Mouse (Mus musculus): ENCODE measurements at regions not wholly inside any gene's neighbourhood (a gene's known extent, or its start where the extent isn't known, plus 50 kb on each side); places are given as distances from the start of the nearest gene placed in this dataset.
"Not testable (repeated sequence)": the region's sequence is repeated elsewhere in the genome, so short reads cannot be mapped to it uniquely, and the experiment has no call there.

GRCm38 (mm10) chr4:110094541-110094940, 116.7 kb downstream of the Dmrta2 start:
- H3K4me3 ChIP-seq (ENCODE audit: control insufficient read depth, insufficient read depth, low read length) = no peak overlapping the region
- no peaks in the 10 kb centered on the region for H3K27me3 ChIP-seq (ENCODE audit: control insufficient read depth, insufficient read depth, low read length)
- TF ChIP-seq POLR2A (IDR thresholded peaks at IDR 0.05; ENCODE audit: control insufficient read depth, extremely low read depth, insufficient read depth, low read length, poor library complexity) = no peak
- no peak for TF ChIP-seq CTCF (IDR thresholded peaks at IDR 0.05; ENCODE audit: borderline replicate concordance, control insufficient read depth, extremely low read depth, insufficient read depth, low read length, poor library complexity)
- no peaks in the 10 kb centered on the region for H3K36me3 ChIP-seq (ENCODE audit: control insufficient read depth, insufficient read depth, low read length)
- no peak for DNase-seq
- no peaks in the 10 kb centered on the region for H3K4me1 ChIP-seq (replicated peaks; ENCODE audit: control insufficient read depth, insufficient read depth, low read length)
- H3K27ac ChIP-seq (ENCODE audit: control insufficient read depth, insufficient read depth, low read length) = no peak overlapping the region
- 86% methylated on average over 1 of the region's 1 CpGs for WGBS

GRCm38 (mm10) chr4:110095760-110096593, 118.1 kb downstream of the Dmrta2 start:
- no peaks in the 10 kb centered on the region for H3K27me3 ChIP-seq (ENCODE audit: control insufficient read depth, insufficient read depth, low read length)
- 85% methylated on average over 11 of the region's 11 CpGs for WGBS
- no peak overlapping the region for H3K27ac ChIP-seq (ENCODE audit: control insufficient read depth, insufficient read depth, low read length)
- H3K36me3 ChIP-seq (ENCODE audit: control insufficient read depth, insufficient read depth, low read length) = no peaks in the 10 kb centered on the region
- TF ChIP-seq CTCF (IDR thresholded peaks at IDR 0.05; ENCODE audit: borderline replicate concordance, control insufficient read depth, extremely low read depth, insufficient read depth, low read length, poor library complexity) (no peak), POLR2A (IDR thresholded peaks at IDR 0.05; ENCODE audit: control insufficient read depth, extremely low read depth, insufficient read depth, low read length, poor library complexity) (no peak)
- H3K4me1 ChIP-seq (replicated peaks; ENCODE audit: control insufficient read depth, insufficient read depth, low read length) = no peaks in the 10 kb centered on the region
- no peak overlapping the region for H3K4me3 ChIP-seq (ENCODE audit: control insufficient read depth, insufficient read depth, low read length)
- DNase-seq = no peak

- DNase-seq; H3K4me3 ChIP-seq (ENCODE audit: control insufficient read depth, insufficient read depth, low read length); H3K4me1 ChIP-seq (replicated peaks; ENCODE audit: control insufficient read depth, insufficient read depth, low read length); H3K27me3 ChIP-seq (ENCODE audit: control insufficient read depth, insufficient read depth, low read length); H3K36me3 ChIP-seq (ENCODE audit: control insufficient read depth, insufficient read depth, low read length); H3K27ac ChIP-seq (ENCODE audit: control insufficient read depth, insufficient read depth, low read length): not testable (repeated sequence)
- 98% methylated on average over 6 of the region's 7 CpGs for WGBS
Observed at GRCm38 (mm10) chr4:110104119-110104518, 126.3 kb downstream of the Dmrta2 start.

GRCm38 (mm10) chr4:110106620-110107243, 128.9 kb downstream of the Dmrta2 start:
- WGBS = 81% methylated on average over 7 of the region's 7 CpGs
- H3K4me3 ChIP-seq (ENCODE audit: control insufficient read depth, insufficient read depth, low read length) = no peak overlapping the region
- no peak overlapping the region for H3K27ac ChIP-seq (ENCODE audit: control insufficient read depth, insufficient read depth, low read length)
- H3K27me3 ChIP-seq (ENCODE audit: control insufficient read depth, insufficient read depth, low read length) = no peaks in the 10 kb centered on the region
- no peak for TF ChIP-seq POLR2A (IDR thresholded peaks at IDR 0.05; ENCODE audit: control insufficient read depth, extremely low read depth, insufficient read depth, low read length, poor library complexity)
- H3K36me3 ChIP-seq (ENCODE audit: control insufficient read depth, insufficient read depth, low read length) = no peaks in the 10 kb centered on the region
- no peak for DNase-seq
- no peaks in the 10 kb centered on the region for H3K4me1 ChIP-seq (replicated peaks; ENCODE audit: control insufficient read depth, insufficient read depth, low read length)

GRCm38 (mm10) chr4:110119438-110119837, 141.6 kb downstream of the Dmrta2 start:
- no peak for TF ChIP-seq CTCF (IDR thresholded peaks at IDR 0.05; ENCODE audit: borderline replicate concordance, control insufficient read depth, extremely low read depth, insufficient read depth, low read length, poor library complexity)
- TF ChIP-seq POLR2A (IDR thresholded peaks at IDR 0.05; ENCODE audit: control insufficient read depth, extremely low read depth, insufficient read depth, low read length, poor library complexity) = no peak
- no peak for DNase-seq

GRCm38 (mm10) chr4:110119874-110120273, 142.0 kb downstream of the Dmrta2 start:
- TF ChIP-seq POLR2A (IDR thresholded peaks at IDR 0.05; ENCODE audit: control insufficient read depth, extremely low read depth, insufficient read depth, low read length, poor library complexity) = no peak

More at GRCm38 (mm10) chr4:110119438-110119837, 141.6 kb downstream of the Dmrta2 start:
- Histone ChIP-seq H3K4me1 (replicated peaks; ENCODE audit: control insufficient read depth, insufficient read depth, low read length) (no peaks in the 10 kb centered on the region), H3K36me3 (ENCODE audit: control insufficient read depth, insufficient read depth, low read length) (no peaks in the 10 kb centered on the region), H3K27me3 (ENCODE audit: control insufficient read depth, insufficient read depth, low read length) (no peaks in the 10 kb centered on the region), H3K27ac (ENCODE audit: control insufficient read depth, insufficient read depth, low read length) (no peak overlapping the region), H3K4me3 (ENCODE audit: control insufficient read depth, insufficient read depth, low read length) (no peak overlapping the region)
- 32% methylated on average over 9 of the region's 9 CpGs for WGBS

GRCm38 (mm10) chr4:110120761-110121160, 142.9 kb downstream of the Dmrta2 start:
- no peaks in the 10 kb centered on the region for H3K27me3 ChIP-seq (ENCODE audit: control insufficient read depth, insufficient read depth, low read length)
- H3K36me3 ChIP-seq (ENCODE audit: control insufficient read depth, insufficient read depth, low read length) = no peaks in the 10 kb centered on the region
- H3K4me1 ChIP-seq (replicated peaks; ENCODE audit: control insufficient read depth, insufficient read depth, low read length) = no peaks in the 10 kb centered on the region
- no peak for TF ChIP-seq CTCF (IDR thresholded peaks at IDR 0.05; ENCODE audit: borderline replicate concordance, control insufficient read depth, extremely low read depth, insufficient read depth, low read length, poor library complexity)
- TF ChIP-seq POLR2A (IDR thresholded peaks at IDR 0.05; ENCODE audit: control insufficient read depth, extremely low read depth, insufficient read depth, low read length, poor library complexity) = no peak
- H3K27ac ChIP-seq (ENCODE audit: control insufficient read depth, insufficient read depth, low read length) = no peak overlapping the region
- 63% methylated on average over 9 of the region's 9 CpGs for WGBS
- H3K4me3 ChIP-seq (ENCODE audit: control insufficient read depth, insufficient read depth, low read length) = no peak overlapping the region
- DNase-seq = no peak

More at GRCm38 (mm10) chr4:110119874-110120273, 142.0 kb downstream of the Dmrta2 start:
- H3K36me3 ChIP-seq (ENCODE audit: control insufficient read depth, insufficient read depth, low read length) = no peaks in the 10 kb centered on the region
- DNase-seq = no peak
- no peaks in the 10 kb centered on the region for H3K4me1 ChIP-seq (replicated peaks; ENCODE audit: control insufficient read depth, insufficient read depth, low read length)
- H3K27me3 ChIP-seq (ENCODE audit: control insufficient read depth, insufficient read depth, low read length) = no peaks in the 10 kb centered on the region
- no peak overlapping the region for H3K4me3 ChIP-seq (ENCODE audit: control insufficient read depth, insufficient read depth, low read length)
- 30% methylated on average over 3 of the region's 3 CpGs for WGBS
- no peak overlapping the region for H3K27ac ChIP-seq (ENCODE audit: control insufficient read depth, insufficient read depth, low read length)

Data from thymus, adult 2 months (tissue).